Mouse (Mus musculus) hindbrain, embryonic 10.5 days (tissue): Measurements from ENCODE around the gene Pmepa1. TPM values are rescaled to one million over a fixed set of nuclear protein-coding genes. Genes with fewer than 3 reads are reported as not detected.

Experiments
- DNase-seq: peaks from one replicate; pipeline ENCODE4 v3.0.0-alpha.2; 2017; ENCODE audit warnings: low spot score
- H3K27ac ChIP-seq: fragments of 300-500 bp; sonication (generic); 2 replicates; pipeline ENCODE4 v1.5.1; 2016; ENCODE audit warnings: mild to moderate bottlenecking, moderate library complexity
- H3K27me3 ChIP-seq: fragments of 300-500 bp; sonication (generic); 2 replicates; pipeline ENCODE4 v1.6.1; 2016; ENCODE audit warnings: mild to moderate bottlenecking; ENCODE audit not compliant: poor library complexity, insufficient read depth, severe bottlenecking
- H3K36me3 ChIP-seq: fragments of 300-500 bp; sonication (generic); 2 replicates; pipeline ENCODE4 v1.6.1; 2016; ENCODE audit warnings: mild to moderate bottlenecking, moderate library complexity
- H3K4me1 ChIP-seq: fragments of 300-500 bp; sonication (generic); replicated peaks from 2 replicates; pipeline ENCODE4 v1.6.1; 2016; ENCODE audit warnings: mild to moderate bottlenecking
- H3K4me3 ChIP-seq: fragments of 300-500 bp; sonication (generic); 2 replicates; pipeline ENCODE4 v1.5.1; 2016; ENCODE audit warnings: mild to moderate bottlenecking, moderate library complexity
- H3K9me3 ChIP-seq: fragments of 300-500 bp; sonication (generic); 2 replicates; pipeline ENCODE4 v1.6.1; 2016; ENCODE audit warnings: mild to moderate bottlenecking, moderate library complexity
- WGBS: fragments of 180-500 bp; shearing (Covaris S2); methylation state at CpG from one replicate; pipeline ENCODE4 v1.1.7; 2016; 5-methylcytosine and 5-hydroxymethylcytosine counted together
- polyA plus RNA-seq: library from polyadenylated mRNA; unstranded; fragments of >200 nt; fragmentation: Nextera tagmentation; extraction: Ambion mirVana; gene quantifications from 2 replicates; pipeline ENCODE4 v1.2.1, GENCODE M21; 2016

Pmepa1 gene
- polyA plus RNA-seq, 1 experiment from 2014 or later = 2.9 TPM

GRCm38 (mm10) chr2:173184475-173185080 lies 91.8 kb downstream of the Pmepa1 start:
- Histone ChIP-seq H3K36me3 (no peaks in the 10 kb centered on the region), H3K4me3 (no peak overlapping the region), H3K4me1 (peaks cover 12% of the 10 kb centered on the region), H3K27ac (no peak overlapping the region), H3K27me3 (peaks cover 17% of the 10 kb centered on the region), H3K9me3 (no peaks in the 10 kb centered on the region)
- 62% methylated on average over 11 of the region's 11 CpGs for WGBS
- no peak for DNase-seq

GRCm38 (mm10) chr2:173183836-173184460 lies 92.4 kb downstream of the Pmepa1 start:
- peaks cover 17% of the 10 kb centered on the region for H3K27me3 ChIP-seq
- WGBS = 13% methylated on average over 8 of the region's 8 CpGs
- H3K4me3 ChIP-seq = no peak overlapping the region
- no peak overlapping the region for H3K27ac ChIP-seq
- DNase-seq = peak; percentile 76
- H3K36me3 ChIP-seq = no peaks in the 10 kb centered on the region
- H3K4me1 ChIP-seq = peaks cover 12% of the 10 kb centered on the region
- no peaks in the 10 kb centered on the region for H3K9me3 ChIP-seq

GRCm38 (mm10) chr2:173183311-173183710 lies 93.0 kb downstream of the Pmepa1 start:
- H3K4me1 ChIP-seq = peaks cover 12% of the 10 kb centered on the region
- H3K27me3 ChIP-seq = peaks cover 17% of the 10 kb centered on the region
- 0 out of 2 replicates have a peak overlapping the region, but pooled peaks have one; percentile 69 for H3K27ac ChIP-seq
- DNase-seq = no peak
- H3K36me3 ChIP-seq = no peaks in the 10 kb centered on the region
- no peak overlapping the region for H3K4me3 ChIP-seq
- H3K9me3 ChIP-seq = no peaks in the 10 kb centered on the region
- 94% methylated on average over 10 of the region's 10 CpGs for WGBS

GRCm38 (mm10) chr2:173182796-173183195 lies 93.5 kb downstream of the Pmepa1 start:
- no peak for DNase-seq
- WGBS = 74% methylated on average over 7 of the region's 7 CpGs
- H3K27ac ChIP-seq = 0 out of 2 replicates have a peak overlapping the region, but pooled peaks have one; percentile 50

GRCm38 (mm10) chr2:173181901-173182300 lies 94.4 kb downstream of the Pmepa1 start:
- DNase-seq = no peak
- Histone ChIP-seq H3K9me3 (no peaks in the 10 kb centered on the region), H3K4me1 (peaks cover 9% of the 10 kb centered on the region), H3K27ac (0 out of 2 replicates have a peak overlapping the region, but pooled peaks have one; percentile 50), H3K4me3 (no peak overlapping the region), H3K36me3 (no peaks in the 10 kb centered on the region), H3K27me3 (peaks cover 11% of the 10 kb centered on the region; the same call in 1 of the 2 replicates)
- WGBS = 88% methylated on average over 7 of the region's 7 CpGs

More at GRCm38 (mm10) chr2:173182796-173183195, 93.5 kb downstream of the Pmepa1 start:
- no peaks in the 10 kb centered on the region for H3K36me3 ChIP-seq
- peaks cover 17% of the 10 kb centered on the region for H3K27me3 ChIP-seq
- H3K4me3 ChIP-seq = no peak overlapping the region
- no peaks in the 10 kb centered on the region for H3K9me3 ChIP-seq
- H3K4me1 ChIP-seq = peaks cover 12% of the 10 kb centered on the region

- 51% methylated on average over 5 of the region's 5 CpGs for WGBS
- Histone ChIP-seq H3K36me3 (no peaks in the 10 kb centered on the region), H3K9me3 (no peaks in the 10 kb centered on the region), H3K4me1 (peaks cover 9% of the 10 kb centered on the region), H3K4me3 (no peak overlapping the region), H3K27ac (0 out of 2 replicates have a peak overlapping the region, but pooled peaks have one; percentile 50), H3K27me3 (peaks cover 10% of the 10 kb centered on the region; the same call in 1 of the 2 replicates)
- DNase-seq = no peak
Observed at GRCm38 (mm10) chr2:173181486-173181885, 94.8 kb downstream of the Pmepa1 start.

- H3K9me3 ChIP-seq = peaks cover under 1% of the 10 kb centered on the region; the same call in 1 of the 2 replicates
- peaks cover 10% of the 10 kb centered on the region; the same call in 1 of the 2 replicates for H3K27me3 ChIP-seq
- peak; percentile 1 for DNase-seq
- H3K4me1 ChIP-seq = peaks cover 9% of the 10 kb centered on the region
- H3K27ac ChIP-seq = no peak overlapping the region
- H3K4me3 ChIP-seq = no peak overlapping the region
- WGBS = 84% methylated on average over 11 of the region's 11 CpGs
- H3K36me3 ChIP-seq = no peaks in the 10 kb centered on the region
Observed at GRCm38 (mm10) chr2:173180721-173181388, 95.5 kb downstream of the Pmepa1 start.

GRCm38 (mm10) chr2:173180026-173180425 lies 96.3 kb downstream of the Pmepa1 start:
- Histone ChIP-seq H3K4me1 (peaks cover 9% of the 10 kb centered on the region), H3K9me3 (peaks cover 7% of the 10 kb centered on the region), H3K4me3 (no peak overlapping the region), H3K27ac (no peak overlapping the region), H3K27me3 (peaks cover 9% of the 10 kb centered on the region; the same call in 1 of the 2 replicates), H3K36me3 (no peaks in the 10 kb centered on the region)
- 79% methylated on average over 4 of the region's 4 CpGs for WGBS
- DNase-seq = peak; percentile 1

- WGBS = 84% methylated on average over 7 of the region's 7 CpGs
- Histone ChIP-seq H3K36me3 (no peaks in the 10 kb centered on the region), H3K27ac (0 out of 2 replicates have a peak overlapping the region, but pooled peaks have one; percentile 29), H3K4me3 (no peak overlapping the region), H3K27me3 (peaks cover 4% of the 10 kb centered on the region; the same call in 1 of the 2 replicates), H3K4me1 (peaks cover 18% of the 10 kb centered on the region), H3K9me3 (peaks cover 7% of the 10 kb centered on the region)
- peak; percentile 1 for DNase-seq
Observed at GRCm38 (mm10) chr2:173179046-173179445, 97.3 kb downstream of the Pmepa1 start.

GRCm38 (mm10) chr2:173177951-173178350 lies 98.4 kb downstream of the Pmepa1 start:
- peaks cover 25% of the 10 kb centered on the region for H3K4me1 ChIP-seq
- peaks cover 6% of the 10 kb centered on the region for H3K27me3 ChIP-seq
- no peak overlapping the region for H3K27ac ChIP-seq
- H3K36me3 ChIP-seq = no peaks in the 10 kb centered on the region
- peak; percentile 1 for DNase-seq
- H3K9me3 ChIP-seq = peaks cover 7% of the 10 kb centered on the region
- no peak overlapping the region for H3K4me3 ChIP-seq
- WGBS = 86% methylated on average over 8 of the region's 8 CpGs

GRCm38 (mm10) chr2:173177481-173177880 lies 98.9 kb downstream of the Pmepa1 start:
- DNase-seq = no peak

GRCm38 (mm10) chr2:173175703-173176102 lies 100.6 kb downstream of the Pmepa1 start:
- DNase-seq = peak; percentile 1
- no peak overlapping the region for H3K27ac ChIP-seq
- no peak overlapping the region for H3K4me3 ChIP-seq
- peaks cover 7% of the 10 kb centered on the region for H3K9me3 ChIP-seq
- H3K4me1 ChIP-seq = peaks cover 42% of the 10 kb centered on the region
- 94% methylated on average over 5 of the region's 5 CpGs for WGBS
- H3K36me3 ChIP-seq = no peaks in the 10 kb centered on the region
- H3K27me3 ChIP-seq = peaks cover 24% of the 10 kb centered on the region

More at GRCm38 (mm10) chr2:173177481-173177880, 98.9 kb downstream of the Pmepa1 start:
- Histone ChIP-seq H3K27me3 (peaks cover 8% of the 10 kb centered on the region), H3K4me3 (no peak overlapping the region), H3K27ac (no peak overlapping the region), H3K9me3 (peaks cover 7% of the 10 kb centered on the region), H3K36me3 (no peaks in the 10 kb centered on the region), H3K4me1 (peaks cover 26% of the 10 kb centered on the region)
- 82% methylated on average over 5 of the region's 5 CpGs for WGBS
